27 mouse cellular contexts compared by ENCODE assay signal in the genomic region with DNA sequence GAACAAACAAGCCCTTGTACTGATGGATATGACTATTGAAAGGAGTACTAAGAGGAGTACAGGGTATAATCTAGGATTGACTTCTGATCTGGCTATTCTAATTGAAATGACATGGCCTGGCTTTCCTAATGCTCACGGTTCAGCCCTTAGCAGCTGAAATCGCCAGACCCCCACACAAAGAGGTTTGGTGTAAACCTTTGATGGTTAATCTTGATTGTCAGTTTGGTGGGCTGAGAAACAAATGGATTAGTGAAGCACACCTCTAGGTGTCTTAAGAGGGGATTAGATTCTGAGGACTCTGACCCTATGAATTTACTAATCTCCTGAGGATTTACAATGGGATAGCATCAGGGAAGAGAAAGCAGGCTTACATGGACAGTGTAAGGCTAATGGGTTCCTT.
A peak's percentile ranks its signal among the peaks of the same experiment; 100 is the strongest.
DNase-seq lines count a peak whose midpoint lies in the region; ATAC-seq lines count a peak whose summit lies in the region.
"Had no signal": no experiment of that assay in that cellular context is flagged by ENCODE, and none has a peak within 500 bp of the region (broad histone marks: within the 10 kb centered on the region; RNA-seq: fewer than 3 reads in every experiment).

No protein-coding gene starts in this region.

- H3K9me3 ChIP-seq in midbrain, embryonic 10.5 days (replicated peaks), result 0 out of 2 replicates have a peak, but pooled peaks cover 5% of the 10 kb centered on the region
- H3K9me3 ChIP-seq in midbrain, embryonic 16.5 days (replicated peaks; ENCODE audit: control insufficient read depth, low read length, poor library complexity, severe bottlenecking), result no peaks in the 10 kb centered on the region
- H3K9me3 ChIP-seq in midbrain, embryonic 12.5 days, result no peaks in the 10 kb centered on the region
- H3K9me3 ChIP-seq in midbrain, embryonic 14.5 days (ENCODE audit: control insufficient read depth, low read length), result no peaks in the 10 kb centered on the region
- H3K9me3 ChIP-seq: embryonic facial prominence, embryonic 10.5 days; forebrain, embryonic 13.5 days; forebrain, embryonic 15.5 days; G1E had no signal

- peak; percentile 11 for DNase-seq in embryo, embryonic 10.5 days (ENCODE audit: low spot score)
- no peak for DNase-seq in embryo, embryonic 9.5 days (ENCODE audit: extremely low spot score)
- DNase-seq in midbrain, embryonic 10.5 days (ENCODE audit: low spot score), result peak; percentile 36
- no peak for DNase-seq in midbrain, embryonic 14.5 days
- DNase-seq in retina, postnatal 7 days (ENCODE audit: low read depth, low spot score), result peak; percentile 25
- DNase-seq in urinary bladder, adult 2 months (ENCODE audit: low spot score), result no peak
- DNase-seq: adrenal gland, adult 8-10 months; adrenal gland, postnatal 14 days; adrenal gland, postnatal 36 days; B cell, adult 2 months; cerebellum, adult 11-12 months; cerebellum, adult 2 months; cerebellum, adult 9-10 months; cerebellum, postnatal 10 days; cerebellum, postnatal 25 days; embryo, embryonic 11 days had no signal

- H3K4me3 ChIP-seq in midbrain, embryonic 10.5 days, result no peak overlapping the region
- H3K4me3 ChIP-seq in midbrain, embryonic 16.5 days (ENCODE audit: low read depth, low read length), result no peak overlapping the region
- no peak overlapping the region for H3K4me3 ChIP-seq in midbrain, embryonic 12.5 days
- H3K4me3 ChIP-seq in midbrain, embryonic 14.5 days (replicated peaks; ENCODE audit: low read depth, low read length), result no peak overlapping the region
- H3K4me3 ChIP-seq: embryonic facial prominence, embryonic 10.5 days; embryonic facial prominence, embryonic 12.5 days; forebrain, embryonic 13.5 days; forebrain, embryonic 15.5 days had no signal

- peaks cover 81% of the 10 kb centered on the region for H3K27me3 ChIP-seq in midbrain, embryonic 10.5 days (ENCODE audit: low read depth, poor library complexity, severe bottlenecking)
- H3K27me3 ChIP-seq in midbrain, embryonic 16.5 days (ENCODE audit: control insufficient read depth, insufficient read depth, low read depth, low read length), result no peaks in the 10 kb centered on the region
- H3K27me3 ChIP-seq in midbrain, embryonic 12.5 days, result peaks cover 26% of the 10 kb centered on the region
- no peaks in the 10 kb centered on the region for H3K27me3 ChIP-seq in midbrain, embryonic 14.5 days (ENCODE audit: control insufficient read depth, insufficient read depth, low read length)
- H3K27me3 ChIP-seq: CH12.LX; embryonic facial prominence, embryonic 12.5 days; forebrain, embryonic 13.5 days; forebrain, embryonic 15.5 days; Patski had no signal

- no peak overlapping the region for H3K4me2 ChIP-seq in midbrain, embryonic 16.5 days (ENCODE audit: low read length)
- H3K4me2 ChIP-seq in midbrain, embryonic 12.5 days (replicated peaks), result no peak overlapping the region
- no peak overlapping the region for H3K4me2 ChIP-seq in midbrain, embryonic 14.5 days (ENCODE audit: low read length)
- H3K4me2 ChIP-seq: embryonic facial prominence, embryonic 12.5 days; forebrain, embryonic 13.5 days; forebrain, embryonic 15.5 days had no signal

- H3K36me3 ChIP-seq in midbrain, embryonic 10.5 days, result no peaks in the 10 kb centered on the region
- H3K36me3 ChIP-seq in midbrain, embryonic 16.5 days (ENCODE audit: control insufficient read depth, insufficient read depth, low read length), result no peaks in the 10 kb centered on the region
- no peaks in the 10 kb centered on the region for H3K36me3 ChIP-seq in midbrain, embryonic 12.5 days
- no peaks in the 10 kb centered on the region for H3K36me3 ChIP-seq in midbrain, embryonic 14.5 days (ENCODE audit: control insufficient read depth, insufficient read depth, low read length)
- H3K36me3 ChIP-seq: embryonic facial prominence, embryonic 10.5 days; embryonic facial prominence, embryonic 12.5 days; forebrain, embryonic 15.5 days; G1E had no signal

- H3K27ac ChIP-seq in midbrain, embryonic 10.5 days (replicated peaks), result no peak overlapping the region
- H3K27ac ChIP-seq in midbrain, embryonic 16.5 days (ENCODE audit: low read length), result no peak overlapping the region
- no peak overlapping the region for H3K27ac ChIP-seq in midbrain, embryonic 12.5 days (replicated peaks)
- H3K27ac ChIP-seq in midbrain, embryonic 14.5 days (replicated peaks; ENCODE audit: low read depth, low read length), result no peak overlapping the region
- H3K27ac ChIP-seq: embryonic facial prominence, embryonic 10.5 days; embryonic facial prominence, embryonic 12.5 days; forebrain, embryonic 13.5 days; forebrain, embryonic 15.5 days had no signal

- no peak overlapping the region for H3K9ac ChIP-seq in midbrain, embryonic 16.5 days (ENCODE audit: low read depth, low read length)
- no peak overlapping the region for H3K9ac ChIP-seq in midbrain, embryonic 12.5 days (replicated peaks)
- H3K9ac ChIP-seq in midbrain, embryonic 14.5 days (replicated peaks; ENCODE audit: low read length), result no peak overlapping the region
- H3K9ac ChIP-seq: embryonic facial prominence, embryonic 12.5 days; forebrain, embryonic 13.5 days; forebrain, embryonic 15.5 days had no signal

- 6% methylated on average over 2 of the region's 2 CpGs for WGBS in midbrain, embryonic 10.5 days
- 10% methylated on average over 2 of the region's 2 CpGs for WGBS in midbrain, embryonic 16.5 days
- WGBS in midbrain, embryonic 12.5 days, result 3% methylated on average over 2 of the region's 2 CpGs
- 5% methylated on average over 2 of the region's 2 CpGs for WGBS in midbrain, embryonic 14.5 days

- ATAC-seq in midbrain, embryonic 16.5 days, result no peak
- ATAC-seq in midbrain, embryonic 12.5 days (ENCODE audit: low FRiP score, low read depth), result 0 out of 2 replicates have a peak, but pooled peaks have one; percentile 23
- ATAC-seq in midbrain, embryonic 14.5 days (ENCODE audit: low FRiP score, low TSS enrichment), result no peak
- ATAC-seq: activated CD4-positive, CD25-positive, alpha-beta regulatory T cell, adult 4 months; CD4-positive, CD25-positive, alpha-beta regulatory T cell, adult 4 months; forebrain, embryonic 13.5 days; forebrain, embryonic 15.5 days; Patski had no signal

- H3K4me1 ChIP-seq in midbrain, embryonic 10.5 days, result peaks cover 15% of the 10 kb centered on the region
- no peaks in the 10 kb centered on the region for H3K4me1 ChIP-seq in midbrain, embryonic 16.5 days (ENCODE audit: control insufficient read depth, insufficient read depth, low read length)
- no peaks in the 10 kb centered on the region; the same call in 1 of the 2 replicates for H3K4me1 ChIP-seq in midbrain, embryonic 12.5 days
- H3K4me1 ChIP-seq in midbrain, embryonic 14.5 days (ENCODE audit: control insufficient read depth, insufficient read depth, low read length), result no peaks in the 10 kb centered on the region
- H3K4me1 ChIP-seq: embryonic facial prominence, embryonic 10.5 days; embryonic facial prominence, embryonic 12.5 days; forebrain, embryonic 13.5 days; forebrain, embryonic 15.5 days had no signal

Comparison
In these comparisons a context has a peak if more than half of its experiments do, and no peak if none do; other contexts are left out.
1. DNase-seq: peak in embryo, embryonic 10.5 days (single experiment), midbrain, embryonic 10.5 days (single experiment) and retina, postnatal 7 days (single experiment); none in embryo, embryonic 9.5 days (single experiment), midbrain, embryonic 14.5 days (single experiment) and urinary bladder, adult 2 months (single experiment).